Mouse (Mus musculus): ENCODE measurements at regions not wholly inside any gene's neighbourhood (a gene's known extent, or its start where the extent isn't known, plus 50 kb on each side); places are given as distances from the start of the nearest gene placed in this dataset.
A peak's percentile ranks its signal among the peaks of the same experiment; 100 is the strongest.

- Histone ChIP-seq H3K4me1 (ENCODE audit: control insufficient read depth, insufficient read depth, low read length) (no peaks in the 10 kb centered on the region), H3K27me3 (replicated peaks; ENCODE audit: control insufficient read depth, insufficient read depth, low read length) (no peaks in the 10 kb centered on the region), H3K36me3 (ENCODE audit: control insufficient read depth, insufficient read depth, low read length) (no peaks in the 10 kb centered on the region), H3K27ac (ENCODE audit: insufficient read depth, low read depth, low read length) (no peak overlapping the region), H3K4me3 (ENCODE audit: insufficient read depth, low read depth, low read length) (peak overlapping the region; percentile 20; the same call in 1 of the 2 replicates)
- WGBS: 13% methylated on average over 23 of the region's 23 CpGs
- DNase-seq: no peak
- TF ChIP-seq POLR2A (IDR thresholded peaks at IDR 0.05; ENCODE audit: low read depth, low read length) (no peak), CTCF (conservative IDR thresholded peaks at IDR 0.05; ENCODE audit: insufficient read depth, insufficient read length, low read depth, low read length) (no peak)
These were observed 291.8 kb upstream of the Mki67 start for GRCm38 (mm10) chr7:136007796-136008455.

- H3K27me3 ChIP-seq (replicated peaks; ENCODE audit: control insufficient read depth, insufficient read depth, low read length): no peaks in the 10 kb centered on the region
- 32% methylated on average over 6 of the region's 6 CpGs for WGBS
- H3K4me3 ChIP-seq (ENCODE audit: insufficient read depth, low read depth, low read length): peak overlapping the region; percentile 20; the same call in 1 of the 2 replicates
- no peaks in the 10 kb centered on the region for H3K4me1 ChIP-seq (ENCODE audit: control insufficient read depth, insufficient read depth, low read length)
- H3K27ac ChIP-seq (ENCODE audit: insufficient read depth, low read depth, low read length): no peak overlapping the region
- TF ChIP-seq POLR2A (IDR thresholded peaks at IDR 0.05; ENCODE audit: low read depth, low read length): no peak
- no peak for TF ChIP-seq CTCF (conservative IDR thresholded peaks at IDR 0.05; ENCODE audit: insufficient read depth, insufficient read length, low read depth, low read length)
- H3K36me3 ChIP-seq (ENCODE audit: control insufficient read depth, insufficient read depth, low read length): no peaks in the 10 kb centered on the region
- DNase-seq: no peak
These were observed 292.3 kb upstream of the Mki67 start for GRCm38 (mm10) chr7:136008486-136008885.

GRCm38 (mm10) chr7:136010013-136010412 lies 293.9 kb upstream of the Mki67 start:
- peak; percentile 28 for DNase-seq
- TF ChIP-seq CTCF (conservative IDR thresholded peaks at IDR 0.05; ENCODE audit: insufficient read depth, insufficient read length, low read depth, low read length): peak; percentile 39; the same call in 1 of the 2 replicates
- TF ChIP-seq POLR2A (IDR thresholded peaks at IDR 0.05; ENCODE audit: low read depth, low read length): no peak
- WGBS: 57% methylated on average over 7 of the region's 7 CpGs
- Histone ChIP-seq H3K4me3 (ENCODE audit: insufficient read depth, low read depth, low read length) (no peak overlapping the region), H3K4me1 (ENCODE audit: control insufficient read depth, insufficient read depth, low read length) (no peaks in the 10 kb centered on the region), H3K27ac (ENCODE audit: insufficient read depth, low read depth, low read length) (no peak overlapping the region), H3K36me3 (ENCODE audit: control insufficient read depth, insufficient read depth, low read length) (no peaks in the 10 kb centered on the region), H3K27me3 (replicated peaks; ENCODE audit: control insufficient read depth, insufficient read depth, low read length) (no peaks in the 10 kb centered on the region)

DNA sequence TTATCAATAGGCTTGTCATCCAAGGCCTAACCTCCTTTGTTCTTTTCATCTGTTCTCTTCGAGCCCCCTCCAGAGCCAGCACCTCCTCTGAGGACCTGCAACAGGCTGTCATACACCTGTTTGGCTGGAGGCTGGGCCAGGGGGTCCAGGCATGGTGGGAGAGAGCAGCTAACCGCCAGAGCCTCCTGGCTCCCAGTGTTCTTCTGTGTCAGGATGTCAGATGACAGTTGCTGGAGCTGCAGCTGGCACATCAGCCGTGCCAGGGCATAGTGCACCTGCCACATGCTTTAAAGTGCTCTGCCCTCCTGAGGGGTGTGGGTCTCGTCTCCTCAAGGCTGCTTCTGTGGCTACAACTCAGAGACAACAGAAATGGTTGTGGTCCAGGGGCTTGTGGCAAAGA lies 298.5 kb upstream of the Mki67 start:
- no peak for DNase-seq
- WGBS: 74% methylated on average over 4 of the region's 4 CpGs
- Histone ChIP-seq H3K27ac (ENCODE audit: insufficient read depth, low read depth, low read length) (no peak overlapping the region), H3K27me3 (replicated peaks; ENCODE audit: control insufficient read depth, insufficient read depth, low read length) (no peaks in the 10 kb centered on the region), H3K4me1 (ENCODE audit: control insufficient read depth, insufficient read depth, low read length) (no peaks in the 10 kb centered on the region), H3K4me3 (ENCODE audit: insufficient read depth, low read depth, low read length) (no peak overlapping the region), H3K36me3 (ENCODE audit: control insufficient read depth, insufficient read depth, low read length) (no peaks in the 10 kb centered on the region)
- no peak for TF ChIP-seq CTCF (conservative IDR thresholded peaks at IDR 0.05; ENCODE audit: insufficient read depth, insufficient read length, low read depth, low read length)
- TF ChIP-seq POLR2A (IDR thresholded peaks at IDR 0.05; ENCODE audit: low read depth, low read length): no peak

- DNase-seq: no peak
These were observed 300.8 kb upstream of the Mki67 start for GRCm38 (mm10) chr7:136016918-136017317.

DNA sequence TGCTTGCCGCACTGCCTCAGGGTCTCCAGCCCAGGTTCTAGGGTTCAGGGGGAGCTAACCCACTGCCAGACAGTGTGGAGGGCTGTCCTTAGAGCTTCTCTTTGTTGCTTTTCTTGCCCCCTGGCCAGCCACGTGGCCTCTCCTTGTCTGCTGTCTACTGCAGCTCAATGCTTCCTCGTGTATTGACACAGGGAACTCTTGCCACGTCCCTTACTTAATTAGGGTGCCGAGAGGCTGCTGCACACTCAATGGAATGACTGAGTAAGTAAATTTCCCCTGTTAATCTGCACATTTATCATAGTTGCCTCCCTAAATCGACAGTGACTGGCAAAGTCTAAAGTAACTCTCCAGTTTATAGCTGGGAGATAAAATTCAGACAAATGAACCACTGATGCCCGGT lies 304.4 kb upstream of the Mki67 start:
- 61% methylated on average over 7 of the region's 7 CpGs for WGBS
- Histone ChIP-seq H3K4me1 (ENCODE audit: control insufficient read depth, insufficient read depth, low read length) (no peaks in the 10 kb centered on the region), H3K27ac (ENCODE audit: insufficient read depth, low read depth, low read length) (no peak overlapping the region), H3K27me3 (replicated peaks; ENCODE audit: control insufficient read depth, insufficient read depth, low read length) (no peaks in the 10 kb centered on the region), H3K36me3 (ENCODE audit: control insufficient read depth, insufficient read depth, low read length) (no peaks in the 10 kb centered on the region), H3K4me3 (ENCODE audit: insufficient read depth, low read depth, low read length) (no peak overlapping the region)
- no peak for TF ChIP-seq POLR2A (IDR thresholded peaks at IDR 0.05; ENCODE audit: low read depth, low read length)
- no peak for TF ChIP-seq CTCF (conservative IDR thresholded peaks at IDR 0.05; ENCODE audit: insufficient read depth, insufficient read length, low read depth, low read length)
- no peak for DNase-seq

More at GRCm38 (mm10) chr7:136016918-136017317, 300.8 kb upstream of the Mki67 start:
- Histone ChIP-seq H3K27me3 (replicated peaks; ENCODE audit: control insufficient read depth, insufficient read depth, low read length) (no peaks in the 10 kb centered on the region), H3K4me3 (ENCODE audit: insufficient read depth, low read depth, low read length) (no peak overlapping the region), H3K27ac (ENCODE audit: insufficient read depth, low read depth, low read length) (no peak overlapping the region), H3K4me1 (ENCODE audit: control insufficient read depth, insufficient read depth, low read length) (no peaks in the 10 kb centered on the region), H3K36me3 (ENCODE audit: control insufficient read depth, insufficient read depth, low read length) (no peaks in the 10 kb centered on the region)
- 85% methylated on average over 8 of the region's 8 CpGs for WGBS
- TF ChIP-seq CTCF (conservative IDR thresholded peaks at IDR 0.05; ENCODE audit: insufficient read depth, insufficient read length, low read depth, low read length) (no peak), POLR2A (IDR thresholded peaks at IDR 0.05; ENCODE audit: low read depth, low read length) (no peak)

- TF ChIP-seq POLR2A (IDR thresholded peaks at IDR 0.05; ENCODE audit: low read depth, low read length): no peak
- TF ChIP-seq CTCF (conservative IDR thresholded peaks at IDR 0.05; ENCODE audit: insufficient read depth, insufficient read length, low read depth, low read length): no peak
- no peak for DNase-seq
These were observed 304.9 kb upstream of the Mki67 start for GRCm38 (mm10) chr7:136021071-136021470.

More at GRCm38 (mm10) chr7:136021071-136021470, 304.9 kb upstream of the Mki67 start:
- Histone ChIP-seq H3K36me3 (ENCODE audit: control insufficient read depth, insufficient read depth, low read length) (no peaks in the 10 kb centered on the region), H3K4me3 (ENCODE audit: insufficient read depth, low read depth, low read length) (no peak overlapping the region), H3K27me3 (replicated peaks; ENCODE audit: control insufficient read depth, insufficient read depth, low read length) (no peaks in the 10 kb centered on the region), H3K27ac (ENCODE audit: insufficient read depth, low read depth, low read length) (no peak overlapping the region), H3K4me1 (ENCODE audit: control insufficient read depth, insufficient read depth, low read length) (no peaks in the 10 kb centered on the region)
- WGBS: 43% methylated on average over 2 of the region's 2 CpGs
